Mouse (Mus musculus): ENCODE measurements around the gene Platr17. TPM values are rescaled to one million over a fixed set of nuclear protein-coding genes. Genes with fewer than 3 reads are reported as not detected.

Platr17 gene
- total and polyA plus RNA-seq, 3 experiments: not detected

GRCm38 (mm10) chr17:33913264-33913663 lies 8.3 kb downstream of the Platr17 start:
- Histone ChIP-seq H3K36me3 (replicated peaks in 1 of 2; ENCODE audit: control insufficient read depth in 1 of 2, insufficient read depth in 1 of 2, low read length in 1 of 2) (peaks cover 49 to 58% of the 10 kb centered on the region in 2 experiments), H3K27me3 (replicated peaks) (no peaks in the 10 kb centered on the region), H3K4me3 (replicated peaks in 1 of 3; ENCODE audit: low read depth in 2 of 3, low read length in 2 of 3, poor library complexity in 1 of 3) (no peak overlapping the region), H3K4me1 (ENCODE audit: control insufficient read depth in 1 of 2, insufficient read depth in 2 of 2) (peaks cover 20 to 48% of the 10 kb centered on the region in 2 experiments), H3K9me3 (replicated peaks; ENCODE audit: low read length) (peaks cover 6% of the 10 kb centered on the region), H3K79me2 (replicated peaks; ENCODE audit: control insufficient read depth, extremely low read depth, insufficient read depth, poor library complexity, severe bottlenecking) (peaks cover 12% of the 10 kb centered on the region; the same call in 1 of the 2 replicates), H3K9ac (ENCODE audit: insufficient read depth, low read depth) (no peak overlapping the region), H3K27ac (ENCODE audit: insufficient read depth, low read depth) (no peak overlapping the region), H3K4me2 (ENCODE audit: insufficient read depth, low read depth, poor library complexity, severe bottlenecking) (no peak overlapping the region)
- DNase-seq (ENCODE audit: extremely low read depth): no peak
- TF ChIP-seq EP300 (IDR thresholded peaks at IDR 0.05; ENCODE audit: low read length) (no peak), ELF1 (IDR thresholded peaks at IDR 0.05; ENCODE audit: low read depth, low read length) (no peak), MXI1 (IDR thresholded peaks at IDR 0.05; ENCODE audit: low read depth, low read length) (no peak), TCF12 (IDR thresholded peaks at IDR 0.05; ENCODE audit: low read depth, low read length) (no peak), HCFC1 (IDR thresholded peaks at IDR 0.05; ENCODE audit: low read depth, low read length) (no peak), UBTF (IDR thresholded peaks at IDR 0.05; ENCODE audit: low read depth, low read length) (no peak), MYC (IDR thresholded peaks at IDR 0.05; ENCODE audit: low read depth, low read length) (no peak), ZNF384 (IDR thresholded peaks at IDR 0.05; ENCODE audit: low read depth, low read length) (no peak), GABPA (IDR thresholded peaks at IDR 0.05; ENCODE audit: insufficient replicate concordance, low read depth, low read length) (no peak), CHD2 (IDR thresholded peaks at IDR 0.05; ENCODE audit: low read length) (no peak), USF1 (IDR thresholded peaks at IDR 0.05; ENCODE audit: low read depth, low read length) (no peak), SIN3A (IDR thresholded peaks at IDR 0.05; ENCODE audit: low read length) (no peak), TBP (conservative IDR thresholded peaks at IDR 0.05; ENCODE audit: low read depth, low read length) (no peak), MAZ (IDR thresholded peaks at IDR 0.05; ENCODE audit: low read depth, low read length) (no peak), POLR2AphosphoS2 (IDR thresholded peaks at IDR 0.05; ENCODE audit: low read depth, low read length) (no peak), BHLHE40 (IDR thresholded peaks at IDR 0.05; ENCODE audit: low read depth, low read length) (no peak), USF2 (conservative IDR thresholded peaks at IDR 0.05; ENCODE audit: low read depth, low read length) (no peak), ETS1 (conservative IDR thresholded peaks at IDR 0.05; ENCODE audit: low read depth, low read length) (no peak)
- in situ Hi-C loops (cut with MboI; ENCODE audit: low pct_ligation_motif_present, low pct_unique_long_range_greater_than_20kb, low sequenced_read_pairs): no loop called here
- dilution Hi-C loops (cut with MboI; ENCODE audit: extremely low pct_ligation_motif_present, extremely low pct_unique_long_range_greater_than_20kb, low sequenced_read_pairs): no loop called here

DNA sequence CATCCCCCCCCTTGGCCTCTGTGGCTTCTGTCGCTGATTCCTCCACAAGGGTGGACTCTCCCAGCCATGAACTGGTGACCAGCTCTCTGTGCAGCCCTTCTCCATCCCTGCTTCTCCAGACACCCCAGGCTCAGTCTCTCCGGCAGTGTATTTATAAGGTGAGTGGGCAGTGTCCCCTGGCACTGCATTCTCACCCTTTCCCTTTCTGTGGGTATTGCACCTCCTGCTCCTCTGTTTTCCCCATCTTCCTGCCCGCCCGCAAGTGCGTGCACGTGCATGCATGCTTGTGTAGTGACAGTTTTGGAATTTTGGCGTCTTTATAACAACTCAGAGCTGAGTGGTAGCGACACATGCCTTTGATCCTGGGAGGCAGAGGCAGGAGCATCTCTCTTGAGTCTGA lies 9.0 kb downstream of the Platr17 start:
- DNase-seq (ENCODE audit: extremely low read depth): no peak
- TF ChIP-seq KAT2A (IDR thresholded peaks at IDR 0.05; ENCODE audit: insufficient replicate concordance, low read length) (no peak), JUN (IDR thresholded peaks at IDR 0.05; ENCODE audit: insufficient read depth, low read depth, low read length) (no peak), IRF4 (IDR thresholded peaks at IDR 0.05; ENCODE audit: low read depth, low read length) (no peak), ZNF384 (IDR thresholded peaks at IDR 0.05; ENCODE audit: low read depth, low read length) (no peak), EP300 (IDR thresholded peaks at IDR 0.05; ENCODE audit: low read length) (no peak), POLR2A (IDR thresholded peaks at IDR 0.05; ENCODE audit: low read depth, low read length) (no peak), TCF12 (IDR thresholded peaks at IDR 0.05; ENCODE audit: low read depth, low read length) (no peak), RAD21 (IDR thresholded peaks at IDR 0.05; ENCODE audit: low read depth, low read length) (no peak), ZC3H11A (IDR thresholded peaks at IDR 0.05; ENCODE audit: low read depth, low read length) (no peak), CHD1 (IDR thresholded peaks at IDR 0.05; ENCODE audit: low read depth, low read length) (no peak), MXI1 (IDR thresholded peaks at IDR 0.05; ENCODE audit: low read depth, low read length) (no peak)
- Histone ChIP-seq H3K9ac (ENCODE audit: insufficient read depth, low read depth) (no peak overlapping the region), H3K27me3 (replicated peaks) (no peaks in the 10 kb centered on the region), H3K9me3 (replicated peaks; ENCODE audit: low read length) (peaks cover 6% of the 10 kb centered on the region), H3K4me2 (ENCODE audit: insufficient read depth, low read depth, poor library complexity, severe bottlenecking) (no peak overlapping the region), H3K27ac (ENCODE audit: insufficient read depth, low read depth) (no peak overlapping the region), H3K79me2 (replicated peaks; ENCODE audit: control insufficient read depth, extremely low read depth, insufficient read depth, poor library complexity, severe bottlenecking) (peaks cover 12% of the 10 kb centered on the region; the same call in 1 of the 2 replicates), H3K4me1 (ENCODE audit: control insufficient read depth in 1 of 2, insufficient read depth in 2 of 2) (peaks cover 25 to 54% of the 10 kb centered on the region in 2 experiments), H3K36me3 (replicated peaks in 1 of 2; ENCODE audit: control insufficient read depth in 1 of 2, insufficient read depth in 1 of 2, low read length in 1 of 2) (peaks cover 49 to 61% of the 10 kb centered on the region in 2 experiments), H3K4me3 (replicated peaks in 1 of 3; ENCODE audit: low read depth in 2 of 3, low read length in 2 of 3, poor library complexity in 1 of 3) (no peak overlapping the region)
- dilution Hi-C loops (cut with MboI; ENCODE audit: extremely low pct_ligation_motif_present, extremely low pct_unique_long_range_greater_than_20kb, low sequenced_read_pairs) (no loop called here), in situ Hi-C loops (cut with MboI; ENCODE audit: low pct_ligation_motif_present, low pct_unique_long_range_greater_than_20kb, low sequenced_read_pairs) (no loop called here)

Measured in CH12.LX (cell line).